Mouse (Mus musculus) E14TG2a.4 (cell line): ENCODE results near the gene Zfp784.

ENCODE experiments used
- CTCF ChIP-seq: conservative IDR thresholded peaks from 2 replicates; pipeline ENCODE4 v1.5.1; 2014; ENCODE audit warnings: low read length
- NANOG ChIP-seq: IDR thresholded peaks from 2 replicates; pipeline ENCODE4 v1.6.1; 2014; ENCODE audit warnings: borderline replicate concordance, low read length, mixed read lengths
- POU5F1 ChIP-seq: IDR thresholded peaks from 2 replicates; pipeline ENCODE4 v1.6.1; 2014; ENCODE audit warnings: low read length, borderline replicate concordance

- TF ChIP-seq CTCF = no peak
- no peak for TF ChIP-seq NANOG
- no peak for TF ChIP-seq POU5F1
These were observed 47.3 kb upstream of the Zfp784 start for GRCm38 (mm10) chr7:5085512-5085911.
